Mouse (Mus musculus) brain, embryonic 18.5 days (tissue): ENCODE data around the gene Alpk1.

Experiments used
- DNase-seq: peaks from one replicate; pipeline ENCODE4 v3.0.0-alpha.2; 2012; ENCODE audit warnings: low read depth, low spot score

Gene Alpk1

DNA sequence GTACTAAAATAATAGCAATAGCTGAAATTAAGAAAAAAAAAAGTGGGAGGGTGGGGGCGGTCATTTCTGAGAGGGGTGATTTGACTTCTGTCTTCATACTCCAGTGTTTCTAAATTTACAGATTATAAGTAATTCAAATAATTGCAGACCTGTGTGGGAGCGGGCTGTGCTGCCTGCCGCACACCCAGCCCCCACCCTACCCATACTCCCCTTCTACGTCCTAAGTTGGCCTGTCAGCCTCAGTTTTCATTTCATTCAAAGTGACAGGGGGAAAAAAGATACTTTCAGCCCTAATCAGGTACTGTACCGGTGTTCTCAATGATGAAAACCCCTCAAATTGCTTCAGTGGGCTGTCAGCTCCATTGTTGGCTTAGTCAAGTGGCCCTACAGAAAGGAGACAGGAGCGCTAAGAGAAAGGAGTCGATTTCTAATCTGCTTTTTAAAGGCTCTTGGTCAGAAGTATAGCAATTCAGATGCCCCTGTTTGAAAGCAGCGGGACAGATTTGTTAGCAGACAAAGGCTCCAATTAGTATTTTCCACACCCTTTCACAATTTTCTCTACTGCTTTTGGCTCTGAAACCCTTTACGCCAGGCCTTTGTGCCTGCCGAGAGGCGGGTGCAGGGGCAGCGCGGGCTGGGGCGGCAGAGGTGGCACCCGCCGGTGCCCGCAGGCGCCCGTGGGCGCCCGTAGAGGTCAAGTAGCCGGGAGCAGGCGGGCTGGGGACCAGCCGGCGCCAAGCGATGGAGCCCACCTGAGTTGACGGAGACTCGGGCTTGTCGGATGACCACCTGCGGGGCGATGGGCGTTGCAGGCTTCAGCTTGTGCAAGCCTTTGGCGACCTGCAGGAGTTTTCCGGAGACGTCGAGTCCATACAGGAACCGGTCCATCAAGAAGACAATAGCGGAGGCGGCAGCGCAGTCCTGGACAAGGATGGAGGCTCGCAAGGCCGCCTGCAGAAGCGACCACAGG lies 85.2 kb downstream of the Alpk1 start:
- no peak for DNase-seq

DNA sequence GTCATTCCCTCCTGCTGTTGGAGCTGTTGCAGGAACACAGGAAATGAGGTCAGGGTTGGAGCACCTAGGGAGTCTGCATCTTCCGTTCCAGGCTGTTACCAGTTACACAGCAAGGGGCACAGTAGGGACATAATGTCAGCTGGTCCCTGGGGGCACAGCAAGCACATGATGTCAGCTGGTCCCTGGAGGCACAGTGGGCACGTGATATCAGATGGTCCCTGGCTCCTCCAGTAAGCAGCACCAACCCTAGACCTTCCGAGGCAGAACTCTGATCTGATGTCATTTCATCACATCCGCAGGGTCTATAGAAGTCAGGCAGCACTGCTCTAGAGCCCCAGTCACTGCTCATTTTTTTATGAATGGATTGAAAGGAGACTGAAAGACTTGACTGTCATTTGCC lies 89.1 kb downstream of the Alpk1 start:
- DNase-seq: no peak

DNA sequence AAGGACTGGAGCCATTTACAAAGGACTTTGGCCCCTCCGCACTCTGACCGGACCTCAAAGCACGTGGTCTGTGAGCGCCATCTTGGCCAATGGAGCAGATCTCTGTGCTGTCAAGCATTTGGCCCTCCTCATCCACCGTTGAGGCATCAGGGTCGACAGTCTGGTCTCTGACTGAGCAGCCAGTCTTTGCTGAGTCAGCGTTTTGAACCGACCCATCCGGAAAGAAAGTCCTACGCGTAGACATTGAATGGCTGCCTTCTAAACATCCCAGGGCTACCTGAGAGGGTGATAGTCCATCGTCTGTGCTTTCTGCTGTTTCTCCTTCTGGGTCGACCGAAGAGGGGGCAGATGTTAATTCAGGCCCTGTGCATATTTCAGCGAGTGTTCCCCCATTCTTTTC lies 100.6 kb downstream of the Alpk1 start:
- DNase-seq: no peak

DNA sequence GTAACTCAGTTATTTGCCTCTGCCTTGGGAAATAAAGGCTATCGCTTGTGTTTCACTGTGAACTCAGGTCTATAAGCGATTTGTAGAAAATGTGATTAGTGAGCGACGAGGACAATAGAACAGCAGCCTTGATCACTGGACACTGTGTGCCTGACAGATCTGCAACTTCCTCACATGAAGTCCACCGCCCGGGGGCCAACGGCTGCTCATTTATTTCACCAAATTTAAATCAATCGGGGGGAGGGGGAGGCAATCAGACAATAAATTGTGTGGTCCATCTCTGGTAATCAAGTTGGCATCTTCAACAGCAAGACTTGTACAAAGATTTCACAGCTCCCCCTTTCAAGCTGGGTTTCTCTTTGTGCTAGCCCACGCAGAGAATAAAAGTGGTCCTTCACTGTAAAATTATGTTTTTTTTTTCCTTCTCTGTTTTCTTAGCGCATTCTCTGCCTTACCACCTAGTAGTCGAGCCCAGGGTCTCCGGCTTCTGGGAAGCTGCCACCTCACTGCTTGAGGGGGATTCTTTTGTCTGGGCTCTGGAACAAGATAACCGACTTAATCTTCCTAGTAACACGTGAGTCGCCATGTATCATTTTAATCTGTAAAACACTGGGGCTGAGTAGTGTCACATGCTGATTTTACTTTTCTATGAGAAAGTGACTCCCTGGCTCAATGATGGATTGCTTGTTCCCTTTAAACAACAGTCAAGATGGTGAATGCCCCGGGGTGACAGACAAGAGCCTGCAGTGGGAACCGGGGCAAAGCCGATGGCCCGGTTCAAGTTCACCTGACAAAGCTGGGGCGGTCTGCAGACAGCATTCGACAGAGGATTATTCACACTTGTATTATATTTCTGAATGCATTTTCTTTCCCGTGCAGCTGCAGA lies 118.4 kb downstream of the Alpk1 start:
- no peak for DNase-seq

DNA sequence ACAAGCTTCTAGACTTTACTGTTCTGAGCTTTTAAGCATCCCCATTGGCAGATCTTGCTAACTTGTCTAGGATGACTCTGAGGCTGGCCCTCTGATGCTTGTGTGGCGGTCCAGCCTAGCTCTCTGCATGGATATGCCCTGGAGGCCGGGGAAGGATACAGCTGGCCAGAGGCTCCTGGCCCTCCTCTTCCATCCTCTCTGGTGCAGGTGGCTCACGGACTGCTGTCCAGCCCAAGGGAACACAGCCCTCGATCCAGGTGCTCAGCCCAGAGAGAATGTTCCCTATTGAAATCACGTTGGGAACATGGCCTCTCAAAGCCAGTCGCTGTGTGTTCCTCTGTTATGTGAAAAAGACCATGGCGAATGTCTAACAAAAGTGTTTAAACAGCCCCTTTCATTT lies 119.6 kb downstream of the Alpk1 start:
- DNase-seq: no peak

DNA sequence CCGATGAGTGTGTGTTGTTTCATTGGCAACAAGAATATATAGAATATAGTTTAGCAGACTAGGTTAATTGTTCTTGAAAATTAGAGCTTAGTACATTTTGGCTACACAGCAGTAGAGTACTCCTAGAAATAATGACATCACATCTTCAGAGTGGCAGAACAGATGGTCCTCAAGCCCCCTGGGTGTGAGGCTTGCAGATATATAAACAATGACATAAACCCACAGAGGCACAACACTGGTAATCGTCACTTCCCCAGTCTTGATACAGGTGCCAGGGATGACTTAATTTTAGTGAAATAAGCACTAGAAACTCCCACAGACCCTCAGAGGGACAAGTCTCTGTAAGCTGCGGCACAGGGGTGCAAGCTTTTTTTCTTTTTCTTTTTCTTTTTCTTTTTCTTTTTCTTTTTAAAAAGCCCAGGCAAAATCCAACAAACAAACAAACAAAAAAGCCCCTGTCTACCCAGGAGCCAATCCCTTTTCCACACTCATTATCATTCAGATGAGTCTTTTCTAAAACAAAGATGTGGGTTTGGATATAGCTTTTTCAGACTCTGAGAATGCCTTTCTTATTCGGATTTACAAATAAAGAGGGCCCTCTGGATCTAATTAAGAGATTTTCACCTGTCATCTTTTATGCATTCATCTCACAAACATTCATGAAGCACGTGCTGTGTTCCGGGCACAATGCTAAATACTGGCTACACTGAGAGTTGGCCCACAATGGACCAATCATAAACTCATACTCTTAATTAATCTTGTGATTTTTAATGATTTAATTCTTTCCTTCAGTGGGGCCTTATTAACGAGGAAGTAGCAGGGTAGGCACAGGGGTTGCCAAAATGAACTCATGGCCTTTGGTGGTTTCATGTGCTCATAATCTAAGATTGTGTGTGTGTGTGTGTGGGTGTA lies 128.3 kb downstream of the Alpk1 start:
- DNase-seq: no peak

DNA sequence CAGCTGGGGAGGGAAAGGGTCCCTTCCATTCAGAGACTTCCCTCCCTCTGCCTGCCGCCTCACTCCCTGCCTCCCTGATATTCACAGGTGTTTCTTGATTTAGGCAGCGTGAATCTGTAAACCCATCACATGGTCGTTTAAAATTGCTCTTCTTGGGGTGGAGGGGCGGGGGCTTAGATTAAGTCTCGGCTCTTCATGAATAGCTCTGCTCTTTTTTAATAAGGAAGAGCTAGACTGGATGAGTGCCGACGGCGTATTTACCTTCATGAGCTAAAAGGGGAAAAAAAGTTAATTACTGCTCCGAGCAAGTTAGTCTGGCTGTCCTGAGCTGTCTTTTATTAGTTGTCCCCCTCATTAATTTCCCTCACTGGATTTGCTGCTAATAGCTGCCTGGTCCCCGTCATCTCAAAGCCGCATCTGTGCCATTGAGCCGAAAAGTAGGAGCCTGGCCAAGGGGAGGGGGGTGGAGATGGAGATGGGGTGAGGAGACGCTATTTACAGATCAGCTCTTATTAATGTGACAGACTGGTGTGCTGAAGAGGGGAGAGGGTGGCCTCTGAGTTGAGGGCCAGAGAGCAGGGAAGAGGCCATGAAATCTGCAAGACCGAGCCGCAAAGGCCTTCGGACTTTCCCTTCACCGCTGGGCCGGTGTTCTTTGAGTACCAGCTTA lies 134.0 kb downstream of the Alpk1 start:
- no peak for DNase-seq

DNA sequence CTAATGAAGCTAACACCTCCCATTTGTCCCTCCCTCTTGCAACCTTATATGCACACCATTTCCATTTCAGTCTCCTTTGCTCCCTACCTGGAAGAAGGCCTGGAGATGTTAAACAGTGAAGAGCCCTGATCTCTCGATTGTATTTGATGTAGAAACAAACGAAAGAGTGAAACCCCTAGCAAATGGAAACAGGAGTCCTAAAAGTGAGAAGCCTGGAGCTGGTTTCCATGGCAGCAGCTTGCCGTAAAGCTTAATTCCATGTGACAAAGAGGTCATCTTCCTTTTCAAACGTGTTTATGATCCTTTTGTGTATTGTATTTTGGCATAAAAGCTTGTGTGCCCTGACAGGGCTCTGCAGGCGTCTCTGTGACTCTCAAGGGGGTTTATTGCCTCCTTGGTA lies 138.1 kb downstream of the Alpk1 start:
- no peak for DNase-seq

DNA sequence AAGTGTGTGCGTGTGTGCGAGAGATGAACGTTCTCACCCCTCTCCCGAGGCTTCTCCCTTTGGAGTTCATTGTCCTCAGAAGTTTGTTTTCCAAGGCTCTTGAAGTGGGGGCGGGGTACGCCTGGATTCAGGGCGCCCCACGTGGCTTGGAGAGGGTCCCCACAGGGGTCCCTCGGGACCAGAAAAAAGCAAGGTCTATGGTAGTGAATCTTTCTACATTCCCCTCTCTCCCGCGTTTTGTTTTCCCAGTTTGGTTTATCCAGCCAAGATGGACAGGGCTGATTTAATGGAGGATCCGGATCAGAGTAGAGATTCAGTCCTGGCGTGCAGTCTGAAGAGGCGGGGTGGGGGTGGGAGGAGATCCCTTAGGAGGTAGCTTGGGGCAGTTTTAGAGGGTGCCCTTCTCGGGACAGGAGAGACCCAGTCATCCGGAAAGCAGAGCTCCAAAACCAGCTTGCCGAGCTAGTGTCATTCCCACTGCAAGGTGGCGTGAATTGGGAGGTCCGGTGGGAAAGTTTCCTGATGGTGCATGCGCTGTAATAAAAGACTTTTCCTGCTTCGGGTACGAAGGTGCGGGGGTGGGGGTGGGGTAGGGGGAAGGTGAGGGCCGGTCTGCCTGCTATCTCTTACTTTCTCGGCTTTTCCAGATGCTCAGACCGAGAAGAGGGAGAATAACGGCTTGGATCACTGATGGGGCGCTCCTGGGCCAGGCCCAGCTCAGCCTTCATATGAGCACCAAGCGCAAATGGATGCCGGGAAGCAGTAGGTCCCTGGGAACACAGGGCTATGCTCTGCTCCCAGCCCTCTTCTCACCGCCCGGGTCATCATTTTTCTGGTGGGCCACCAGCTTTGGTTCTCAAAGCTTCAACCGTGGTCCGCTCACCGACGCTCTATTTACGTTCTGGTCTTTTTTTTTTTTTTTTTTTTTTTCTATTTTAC lies 139.3 kb downstream of the Alpk1 start:
- no peak for DNase-seq

DNA sequence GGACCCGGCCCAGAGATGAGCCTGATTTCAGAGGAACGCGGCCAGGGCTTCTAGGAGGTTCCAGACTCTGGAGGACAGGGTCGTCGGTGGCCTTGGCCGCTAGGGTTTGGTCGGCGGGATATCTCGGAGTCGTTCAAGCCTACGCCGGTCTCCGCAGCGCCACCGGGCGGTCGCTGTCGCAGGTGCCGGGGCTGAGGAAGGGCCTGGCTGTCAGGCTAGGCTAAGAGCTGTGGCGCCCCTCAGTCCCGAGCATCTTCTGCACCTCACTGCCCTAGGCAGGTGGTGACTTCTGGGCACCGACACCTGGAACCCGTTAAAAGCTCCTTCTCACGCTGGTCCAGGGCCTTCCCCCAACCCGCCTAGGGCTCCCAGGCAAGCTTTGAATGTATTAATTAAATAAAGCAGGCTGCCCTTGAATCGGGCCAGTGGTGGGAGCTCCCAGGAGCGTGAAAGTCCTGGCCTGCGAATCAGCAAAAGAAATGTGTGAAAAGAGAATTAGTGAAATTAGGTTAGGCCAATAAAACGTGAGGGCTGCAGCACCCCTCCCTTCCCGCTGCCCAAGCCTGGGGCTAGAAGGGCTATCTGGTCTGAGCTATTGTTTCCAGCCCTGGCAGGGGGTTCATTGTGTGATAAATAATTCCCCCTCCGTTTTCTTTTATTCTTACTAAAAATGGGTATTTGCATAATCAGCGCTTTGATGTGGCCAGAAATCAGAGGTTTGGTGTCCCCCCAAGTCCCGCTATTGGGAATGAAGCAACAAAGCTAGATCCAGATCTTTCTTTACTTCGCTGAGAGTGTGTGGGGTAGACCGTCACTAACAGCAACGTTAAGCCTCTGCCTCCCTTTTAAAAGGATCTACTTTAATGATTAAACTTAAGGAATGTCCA lies 140.2 kb downstream of the Alpk1 start:
- DNase-seq: no peak

DNA sequence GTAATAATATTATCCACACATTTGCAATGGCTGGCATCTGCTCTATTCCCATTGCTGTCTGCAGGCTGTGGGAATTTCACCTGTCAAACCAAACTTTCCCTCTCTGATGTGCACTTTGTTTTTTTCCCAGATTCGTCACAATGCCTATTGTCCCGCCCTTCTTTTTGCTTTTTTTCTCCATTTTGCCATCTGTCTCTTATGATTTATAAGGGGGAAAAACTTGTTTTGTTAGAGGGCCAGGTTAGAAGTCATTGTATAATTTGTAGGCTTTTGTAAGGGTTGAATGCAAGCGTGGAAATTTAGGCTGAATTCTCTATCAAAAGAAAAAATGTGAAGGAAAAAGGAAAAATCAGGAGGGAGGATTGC lies 145.4 kb downstream of the Alpk1 start:
- no peak for DNase-seq

DNA sequence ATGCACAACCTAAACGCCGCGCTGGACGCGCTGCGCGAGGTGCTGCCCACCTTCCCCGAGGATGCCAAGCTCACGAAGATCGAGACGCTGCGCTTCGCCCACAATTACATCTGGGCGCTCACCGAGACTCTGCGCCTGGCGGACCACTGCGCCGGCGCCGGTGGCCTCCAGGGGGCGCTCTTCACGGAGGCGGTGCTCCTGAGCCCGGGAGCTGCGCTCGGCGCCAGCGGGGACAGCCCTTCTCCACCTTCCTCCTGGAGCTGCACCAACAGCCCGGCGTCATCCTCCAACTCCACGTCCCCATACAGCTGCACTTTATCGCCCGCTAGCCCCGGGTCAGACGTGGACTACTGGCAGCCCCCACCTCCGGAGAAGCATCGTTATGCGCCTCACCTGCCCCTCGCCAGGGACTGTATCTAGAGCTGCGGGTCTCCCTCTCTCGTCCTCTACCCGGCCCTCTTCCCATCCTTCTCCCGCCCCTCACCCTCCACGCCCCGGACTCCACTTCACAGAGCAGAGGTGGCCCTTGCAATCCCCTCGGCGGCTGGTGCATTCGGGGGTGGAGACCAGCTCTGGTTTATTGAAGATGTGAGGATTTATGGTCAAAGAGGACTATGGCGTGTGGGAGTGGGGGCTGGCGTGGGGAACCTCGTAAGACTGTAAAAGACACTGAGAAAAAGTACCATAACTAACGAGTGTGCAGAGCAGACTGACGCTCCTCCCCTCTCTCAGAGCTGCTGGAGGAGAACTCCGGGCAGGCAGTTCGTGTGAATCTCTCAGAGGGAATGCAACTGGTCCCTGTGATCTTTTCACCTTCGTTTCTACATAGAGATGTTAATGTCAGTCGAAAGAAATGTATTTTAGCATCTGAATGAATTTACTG lies 146.0 kb downstream of the Alpk1 start:
- DNase-seq: no peak

DNA sequence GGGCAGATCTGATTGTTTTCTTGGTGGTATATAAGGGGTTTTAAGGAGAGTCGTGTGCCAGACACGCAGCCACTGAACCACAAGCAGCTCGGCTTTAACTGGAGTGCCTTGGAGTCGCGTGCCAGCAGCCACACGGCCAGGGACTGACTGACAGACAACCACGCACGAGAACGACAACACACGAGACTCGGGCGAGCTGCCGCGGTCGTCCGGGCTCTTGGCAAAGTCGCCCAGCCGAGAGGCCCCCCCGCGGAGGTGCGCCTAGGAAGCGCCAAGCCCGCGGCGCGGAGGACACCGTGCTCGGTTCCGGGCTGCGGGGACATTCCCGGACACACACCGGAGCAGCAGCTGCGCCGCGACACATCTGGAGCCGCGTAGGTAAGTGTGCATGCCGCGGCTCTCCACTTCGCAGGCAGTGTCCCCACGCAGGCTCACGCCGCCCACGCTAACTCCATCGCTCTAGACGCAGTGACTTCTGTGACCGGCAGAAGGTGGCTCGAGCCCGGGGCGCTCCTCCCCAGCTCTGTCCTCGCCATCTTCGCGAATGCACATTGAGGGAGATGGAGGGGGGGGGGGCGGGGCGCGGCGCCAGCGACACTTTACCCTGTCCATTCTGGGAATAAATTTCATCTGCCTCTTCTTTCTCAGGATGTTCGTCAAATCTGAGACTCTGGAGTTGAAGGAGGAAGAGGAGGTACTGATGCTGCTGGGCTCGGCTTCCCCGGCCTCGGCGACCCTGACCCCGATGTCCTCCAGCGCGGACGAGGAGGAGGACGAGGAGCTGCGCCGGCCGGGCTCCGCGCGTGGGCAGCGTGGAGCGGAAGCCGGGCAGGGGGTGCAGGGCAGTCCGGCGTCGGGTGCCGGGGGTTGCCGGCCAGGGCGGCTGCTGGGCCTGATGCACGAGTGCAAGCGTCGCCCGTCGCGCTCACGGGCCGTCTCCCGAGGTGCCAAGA lies 147.0 kb downstream of the Alpk1 start, which contains the start of gene Neurog2:
Gene Neurog2, plus strand, starts transcription at position 56 of the 953 bp plus-strand sequence.
- no peak for DNase-seq

DNA sequence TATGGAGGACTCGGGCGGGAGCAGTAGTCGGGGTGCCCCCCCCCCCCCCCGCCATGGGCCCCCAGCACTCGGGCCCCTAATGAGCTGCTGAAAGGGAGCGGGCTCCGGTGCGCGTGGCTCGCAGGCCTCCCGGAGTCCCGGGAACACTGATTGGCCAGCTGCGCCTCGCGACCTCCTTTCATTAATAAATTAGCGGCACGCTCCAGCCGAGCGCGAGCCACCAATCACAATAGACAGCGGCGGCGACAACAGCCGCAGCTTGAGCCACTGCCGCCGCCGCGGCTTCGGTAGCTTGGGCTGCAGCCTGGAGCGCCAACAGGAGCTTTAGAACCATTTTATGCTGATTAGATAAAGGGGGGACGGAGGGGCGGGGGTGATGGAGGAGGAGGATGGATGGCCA lies 147.8 kb downstream of the Alpk1 start:
- no peak for DNase-seq

DNA sequence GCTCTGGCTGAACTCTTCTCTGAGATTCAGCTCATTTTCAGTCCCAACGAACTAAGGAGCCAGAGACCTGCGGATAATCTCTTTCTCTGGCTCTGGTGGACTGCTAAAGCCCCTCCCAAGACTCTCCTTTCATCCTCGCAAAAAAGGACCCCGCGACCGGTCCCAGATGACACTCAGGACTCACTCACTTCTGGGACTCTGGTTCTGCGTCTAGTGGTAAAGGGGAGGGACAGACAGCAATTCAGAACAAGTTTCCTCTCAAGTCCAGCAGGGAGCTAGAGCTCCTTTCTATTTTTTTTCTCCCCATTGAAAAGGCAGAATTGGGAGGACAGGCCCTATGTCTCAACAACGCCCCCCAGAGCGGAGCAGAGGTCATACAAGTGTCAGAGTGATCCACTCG lies 148.7 kb downstream of the Alpk1 start:
- no peak for DNase-seq

DNA sequence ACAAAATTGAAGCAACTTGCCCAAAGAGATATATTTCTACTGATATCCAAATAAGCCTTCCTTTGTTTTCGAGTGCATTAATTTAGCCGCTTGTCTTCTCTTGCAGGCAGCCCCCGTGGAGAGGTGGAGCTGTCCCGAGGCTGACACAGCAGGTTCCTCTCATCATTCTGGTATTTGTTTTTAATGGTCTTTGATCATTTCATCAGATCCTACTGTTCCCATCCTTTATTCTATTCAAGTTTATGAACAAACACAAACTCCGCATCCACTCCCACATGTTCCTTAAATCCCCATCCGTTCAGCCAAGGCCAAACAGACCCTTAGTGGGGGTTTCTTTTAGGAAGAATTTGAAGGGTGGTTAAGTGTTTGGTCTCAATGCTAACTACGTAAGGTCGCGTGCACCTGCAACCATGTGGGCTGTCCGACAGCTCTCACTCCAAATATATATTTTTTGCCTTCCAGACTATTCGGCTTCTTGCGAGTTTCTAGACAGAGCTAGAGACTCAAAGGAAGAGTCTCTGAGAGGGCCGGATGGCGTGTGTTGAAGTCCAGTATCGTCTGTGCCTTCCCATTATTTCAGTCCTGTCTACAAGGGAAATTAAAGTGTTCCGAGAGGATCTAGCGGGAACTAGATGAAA lies 149.5 kb downstream of the Alpk1 start:
- DNase-seq: no peak
